Mouse (Mus musculus) monocyte, adult 2 months (primary cell): Measurements from ENCODE around the gene Zdhhc17.

Experiments
- DNase-seq, 2 experiments: peaks; one replicate each; pipeline ENCODE4 v3.0.0; 2022; ENCODE audit warnings: low spot score in 2 of 2, low read depth in 1 of 2

The Zdhhc17 gene

GRCm38 (mm10) chr10:110927491-110927890 lies 82.4 kb downstream of the Zdhhc17 start:
- DNase-seq = no peak

GRCm38 (mm10) chr10:110922612-110923011 lies 87.3 kb downstream of the Zdhhc17 start:
- no peak for DNase-seq

GRCm38 (mm10) chr10:110921890-110922289 lies 88.0 kb downstream of the Zdhhc17 start:
- DNase-seq = no peak

- no peak for DNase-seq
Observed at GRCm38 (mm10) chr10:110920368-110920950, 89.5 kb downstream of the Zdhhc17 start.

GRCm38 (mm10) chr10:110919531-110920343 lies 90.2 kb downstream of the Zdhhc17 start, which contains the start of gene Csrp2:
TSS of gene Csrp2 (plus strand) at chr10:110919789.
- DNase-seq = peak; percentile 50 to 52

- peak in 1 of 2 experiments; percentile 35 for DNase-seq
Observed at GRCm38 (mm10) chr10:110918414-110919391, 91.2 kb downstream of the Zdhhc17 start.

- DNase-seq = no peak
Observed at GRCm38 (mm10) chr10:110917521-110917920, 92.4 kb downstream of the Zdhhc17 start.

- no peak for DNase-seq
Observed at GRCm38 (mm10) chr10:110916666-110917344, 93.1 kb downstream of the Zdhhc17 start.

- DNase-seq = no peak
Observed at GRCm38 (mm10) chr10:110903862-110904261, 106.1 kb downstream of the Zdhhc17 start.

- DNase-seq = no peak
Observed at GRCm38 (mm10) chr10:110899744-110900501, 110.0 kb downstream of the Zdhhc17 start.
